Mouse (Mus musculus): ENCODE data around the gene Crisp2.

GRCm38 (mm10) chr17:40802707-40803340 is 4.0 kb downstream of the Crisp2 start:
- TF ChIP-seq EP300 (IDR thresholded peaks at IDR 0.05; ENCODE audit: low read depth) (no peak), CTCF (IDR thresholded peaks at IDR 0.05; ENCODE audit: low read depth) (no peak)
